Mouse (Mus musculus) C2C12 (cell line): Measurements from ENCODE around the gene Ccdc163.

Source experiments
- CTCF ChIP-seq: IDR thresholded peaks from one replicate; pipeline ENCODE4 v1.5.1; 2011; ENCODE audit not compliant: control insufficient read depth, insufficient read depth, insufficient read length
- MAX ChIP-seq: IDR thresholded peaks from one replicate; pipeline ENCODE4 v1.6.1; 2011; ENCODE audit warnings: mild to moderate bottlenecking, control low read depth

- TF ChIP-seq MAX: no peak
- TF ChIP-seq CTCF: no peak
Measured at GRCm38 (mm10) chr4:116780541-116780940, 72.2 kb downstream of the Ccdc163 start.
